Mouse (Mus musculus) liver, embryonic 14.5 days (tissue): ENCODE results near the gene Mcf2l. TPM values are rescaled to one million over a fixed set of nuclear protein-coding genes. Genes with fewer than 3 reads are reported as not detected.
A peak's percentile ranks its signal among the peaks of the same experiment; 100 is the strongest.

Experiments used
- ATAC-seq: fragments of 200-750 bp; cut with Nextera tagmentation; 2 replicates; pipeline ENCODE4 v1.8.0; 2017; ENCODE audit warnings: moderate number of reproducible peaks, mild to moderate bottlenecking, moderate library complexity; ENCODE audit not compliant: insufficient read depth
- DNase-seq, 3 experiments: peaks; one replicate each; pipeline ENCODE4 v3.0.0-alpha.2; 2012 to 2013; ENCODE audit warnings: low read depth in 3 of 3, low spot score in 3 of 3
- H3K27ac ChIP-seq: fragments of 300-500 bp; sonication (generic); 2 replicates; pipeline ENCODE4 v1.5.1; 2014; ENCODE audit warnings: moderate library complexity, mild to moderate bottlenecking, control low read depth, inconsistent platforms
- H3K27me3 ChIP-seq: fragments of 300-500 bp; sonication (generic); 2 replicates; pipeline ENCODE4 v1.6.1; 2014; ENCODE audit warnings: mild to moderate bottlenecking, low read length, moderate library complexity; ENCODE audit not compliant: control insufficient read depth, insufficient read depth
- H3K36me3 ChIP-seq: fragments of 300-500 bp; sonication (generic); replicated peaks from 2 replicates; pipeline ENCODE4 v1.6.1; 2014; ENCODE audit warnings: low read depth; ENCODE audit not compliant: control insufficient read depth, insufficient read depth
- H3K4me1 ChIP-seq, 2 experiments: fragments of 200-500 bp in 1 of 2; fragments of 300-500 bp in 1 of 2; sonication (generic) in 1 of 2; replicated peaks; 2 replicates each; pipeline ENCODE4 v1.6.1; 2012 to 2014; ENCODE audit warnings: antibody characterized with exemption in 1 of 2, inconsistent platforms in 1 of 2, low read length in 1 of 2; ENCODE audit not compliant: control insufficient read depth in 2 of 2, insufficient read depth in 2 of 2
- H3K4me2 ChIP-seq: fragments of 300-500 bp; sonication (generic); 2 replicates; pipeline ENCODE4 v1.6.1; 2014; ENCODE audit warnings: low read depth, mild to moderate bottlenecking, control low read depth, moderate library complexity
- H3K4me3 ChIP-seq, 2 experiments: fragments of 200-500 bp in 1 of 2; fragments of 300-500 bp in 1 of 2; sonication (generic) in 1 of 2; 2 replicates each; pipeline ENCODE4 v1.5.1; 2012 to 2014; ENCODE audit warnings: low read depth in 2 of 2, low read length in 2 of 2, mild to moderate bottlenecking in 2 of 2, control low read depth in 1 of 2, inconsistent platforms in 1 of 2, moderate library complexity in 1 of 2; ENCODE audit not compliant: insufficient read depth in 1 of 2
- H3K9ac ChIP-seq: fragments of 300-500 bp; sonication (generic); replicated peaks from 2 replicates; pipeline ENCODE4 v1.6.1; 2014; ENCODE audit warnings: mild to moderate bottlenecking, control low read depth, moderate library complexity
- H3K9me3 ChIP-seq: fragments of 300-500 bp; sonication (generic); 2 replicates; pipeline ENCODE4 v1.6.1; 2016; ENCODE audit warnings: low read length, mixed read lengths; ENCODE audit not compliant: control insufficient read depth
- CTCF ChIP-seq: IDR thresholded peaks from 2 replicates; pipeline ENCODE4 v1.5.1; 2016; ENCODE audit warnings: antibody characterized with exemption, low read depth, control low read depth
- EP300 ChIP-seq: IDR thresholded peaks from 2 replicates; pipeline ENCODE4 v1.6.1; 2016; ENCODE audit warnings: antibody characterized with exemption, low read depth
- WGBS: fragments of 180-500 bp; shearing (Covaris S2); extraction: QIAGEN DNeasy Blood & Tissue Kit; methylation state at CpG from one replicate; pipeline ENCODE4 v1.1.7; 2014; ENCODE audit not compliant: insufficient replicate concordance; 5-methylcytosine and 5-hydroxymethylcytosine counted together
- polyA plus RNA-seq, 2 experiments: library from polyadenylated mRNA; depleted of rRNA in 1 of 2; stranded (reverse) in 1 of 2; unstranded in 1 of 2; fragments of >200 nt; fragmentation: Nextera tagmentation in 1 of 2; extraction: Ambion mirVana in 1 of 2; gene quantifications; 2 replicates each; pipeline versions ENCODE4 v1.2.1 to v1.2.3; 2012 to 2014

The Mcf2l gene
- polyA plus RNA-seq, 2 experiments = 0.44 to 0.72 TPM

GRCm38 (mm10) chr8:12842342-12842995, 31.1 kb upstream of the Mcf2l start:
- Histone ChIP-seq H3K4me1 (no peaks in the 10 kb centered on the region), H3K27ac (no peak overlapping the region), H3K27me3 (peaks cover 9% of the 10 kb centered on the region), H3K4me2 (no peak overlapping the region), H3K9ac (no peak overlapping the region), H3K36me3 (no peaks in the 10 kb centered on the region), H3K9me3 (no peaks in the 10 kb centered on the region), H3K4me3 (no peak overlapping the region)
- no peak for TF ChIP-seq CTCF
- TF ChIP-seq EP300 = no peak
- 0 out of 2 replicates have a peak, but pooled peaks have one; percentile 37 for ATAC-seq
- peak in 2 of 3 experiments; percentile 13 to 14 for DNase-seq
- 74% methylated on average over 11 of the region's 11 CpGs for WGBS

GRCm38 (mm10) chr8:12844347-12844950, 29.2 kb upstream of the Mcf2l start:
- Histone ChIP-seq H3K36me3 (no peaks in the 10 kb centered on the region), H3K27ac (no peak overlapping the region), H3K9me3 (no peaks in the 10 kb centered on the region), H3K27me3 (peaks cover 6% of the 10 kb centered on the region), H3K9ac (no peak overlapping the region), H3K4me3 (no peak overlapping the region), H3K4me1 (no peaks in the 10 kb centered on the region), H3K4me2 (no peak overlapping the region)
- no peak for TF ChIP-seq EP300
- ATAC-seq (no peak), DNase-seq (no peak)
- WGBS = 81% methylated on average over 16 of the region's 16 CpGs

GRCm38 (mm10) chr8:12846447-12846846, 27.2 kb upstream of the Mcf2l start:
- H3K4me2 ChIP-seq = no peak overlapping the region
- no peak for ATAC-seq
- no peak overlapping the region for H3K9ac ChIP-seq
- 71% methylated on average over 6 of the region's 6 CpGs for WGBS
- H3K36me3 ChIP-seq = no peaks in the 10 kb centered on the region
- H3K9me3 ChIP-seq = no peaks in the 10 kb centered on the region
- no peak for TF ChIP-seq CTCF
- no peaks in the 10 kb centered on the region for H3K4me1 ChIP-seq
- H3K27me3 ChIP-seq = peaks cover 6% of the 10 kb centered on the region
- no peak overlapping the region for H3K27ac ChIP-seq
- no peak overlapping the region for H3K4me3 ChIP-seq
- no peak for DNase-seq

- H3K4me2 ChIP-seq = no peak overlapping the region
- no peak for DNase-seq
- ATAC-seq = no peak
- no peaks in the 10 kb centered on the region for H3K9me3 ChIP-seq
- no peaks in the 10 kb centered on the region for H3K36me3 ChIP-seq
- no peak overlapping the region for H3K27ac ChIP-seq
- no peak overlapping the region for H3K9ac ChIP-seq
- 69% methylated on average over 10 of the region's 10 CpGs for WGBS
- H3K4me3 ChIP-seq = no peak overlapping the region
- no peak for TF ChIP-seq CTCF
- no peak for TF ChIP-seq EP300
- peaks cover 3% of the 10 kb centered on the region; the same call in 1 of the 2 replicates for H3K27me3 ChIP-seq
- H3K4me1 ChIP-seq = no peaks in the 10 kb centered on the region
Observed at GRCm38 (mm10) chr8:12851241-12851640, 22.4 kb upstream of the Mcf2l start.

- DNase-seq (no peak), ATAC-seq (no peak)
- Histone ChIP-seq H3K9me3 (no peaks in the 10 kb centered on the region), H3K27ac (no peak overlapping the region), H3K4me1 (no peaks in the 10 kb centered on the region), H3K4me2 (no peak overlapping the region), H3K4me3 (no peak overlapping the region), H3K36me3 (no peaks in the 10 kb centered on the region), H3K9ac (no peak overlapping the region), H3K27me3 (peaks cover 3% of the 10 kb centered on the region; the same call in 1 of the 2 replicates)
- WGBS = 61% methylated on average over 15 of the region's 15 CpGs
- TF ChIP-seq EP300 (no peak), CTCF (no peak)
Observed at GRCm38 (mm10) chr8:12856038-12856437, 17.6 kb upstream of the Mcf2l start.
